In the genomic region with DNA sequence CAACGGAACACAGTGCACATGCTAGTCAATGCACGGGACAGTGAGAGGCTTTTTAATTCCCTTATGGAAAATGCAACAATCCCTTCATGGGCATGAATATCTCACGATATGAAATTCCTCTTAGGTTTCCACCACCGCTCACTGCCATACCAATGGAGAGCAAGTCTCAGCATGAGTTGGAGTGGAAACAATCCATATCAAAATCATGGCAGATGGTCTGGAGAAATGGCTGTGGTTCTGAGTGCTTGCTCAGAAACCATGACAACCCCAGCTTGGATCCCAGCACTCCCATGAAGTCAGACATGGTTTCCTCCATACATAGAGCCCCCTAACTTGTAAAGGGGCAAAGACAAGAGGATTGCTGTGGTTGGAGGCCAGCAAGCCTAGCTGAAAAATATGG, we compare ENCODE assay signal across 27 mouse cellular contexts. TPM values are rescaled to one million over a fixed set of nuclear protein-coding genes. Genes with fewer than 3 reads are reported as not detected.
DNase-seq lines count a peak whose midpoint lies in the region; ATAC-seq and TF ChIP-seq lines count a peak whose summit lies in the region.
"Had no signal": no experiment of that assay in that cellular context is flagged by ENCODE, and none has a peak within 500 bp of the region (broad histone marks: within the 10 kb centered on the region; RNA-seq: fewer than 3 reads in every experiment).

No protein-coding gene starts in this region.

- H3K9me3 ChIP-seq in hindbrain, postnatal 0 days (ENCODE audit: low read length): no peaks in the 10 kb centered on the region
- H3K9me3 ChIP-seq in hindbrain, embryonic 11.5 days (ENCODE audit: control insufficient read depth, low read length): no peaks in the 10 kb centered on the region
- H3K9me3 ChIP-seq: embryonic facial prominence, embryonic 12.5 days; forebrain, embryonic 12.5 days; heart, embryonic 15.5 days had no signal

- H3K4me3 ChIP-seq in hindbrain, postnatal 0 days (ENCODE audit: low read length): no peak overlapping the region
- no peak overlapping the region for H3K4me3 ChIP-seq in hindbrain, embryonic 11.5 days (ENCODE audit: low read depth, low read length)
- H3K4me3 ChIP-seq: embryonic facial prominence, embryonic 12.5 days; forebrain, embryonic 12.5 days; heart, adult 2 months; heart, embryonic 15.5 days had no signal

- H3K4me2 ChIP-seq in hindbrain, postnatal 0 days (ENCODE audit: low read depth, low read length): no peak overlapping the region
- H3K4me2 ChIP-seq in hindbrain, embryonic 11.5 days (replicated peaks; ENCODE audit: low read depth, low read length): no peak overlapping the region
- H3K4me2 ChIP-seq: embryonic facial prominence, embryonic 12.5 days; forebrain, embryonic 12.5 days; heart, embryonic 11.5 days; heart, embryonic 15.5 days; hindbrain, embryonic 14.5 days had no signal

- no peaks in the 10 kb centered on the region for H3K27me3 ChIP-seq in hindbrain, postnatal 0 days (ENCODE audit: insufficient read depth, low read length)
- no peaks in the 10 kb centered on the region; the same call in 1 of the 2 replicates for H3K27me3 ChIP-seq in hindbrain, embryonic 11.5 days (ENCODE audit: control insufficient read depth, insufficient read depth, low read length)

- peaks cover 7% of the 10 kb centered on the region; the same call in 1 of the 2 replicates for H3K4me1 ChIP-seq in hindbrain, postnatal 0 days (ENCODE audit: insufficient read depth, low read length)
- H3K4me1 ChIP-seq in hindbrain, embryonic 11.5 days (replicated peaks; ENCODE audit: control insufficient read depth, insufficient read depth, low read length): 0 out of 2 replicates have a peak, but pooled peaks cover 2% of the 10 kb centered on the region
- H3K4me1 ChIP-seq: heart, embryonic 15.5 days had no signal

- H3K9ac ChIP-seq in hindbrain, postnatal 0 days (replicated peaks; ENCODE audit: low read length): no peak overlapping the region
- H3K9ac ChIP-seq in hindbrain, embryonic 11.5 days (ENCODE audit: low read depth, low read length): no peak overlapping the region
- H3K9ac ChIP-seq: embryonic facial prominence, embryonic 12.5 days; forebrain, embryonic 12.5 days; heart, embryonic 15.5 days; hindbrain, embryonic 14.5 days had no signal

- peak; percentile 67 for ATAC-seq in cerebellum, adult (ENCODE audit: insufficient number of reproducible peaks, low FRiP score, low TSS enrichment)
- ATAC-seq in hindbrain, postnatal 0 days: peak; percentile 30; the same call in 1 of the 2 replicates
- ATAC-seq in hindbrain, embryonic 11.5 days (ENCODE audit: low FRiP score): no peak
- ATAC-seq: CD4-positive, CD25-positive, alpha-beta regulatory T cell, adult 4 months; forebrain, embryonic 16.5 days; intestine, embryonic 16.5 days had no signal

- DNase-seq in cerebellum, adult 8-10 months: no peak
- DNase-seq in hindbrain, postnatal 0 days (ENCODE audit: low spot score): peak; percentile 41
- DNase-seq in hindbrain, embryonic 11.5 days (ENCODE audit: low spot score): no peak
- DNase-seq in cerebellum, postnatal 10 days: peak; percentile 44 to 66
- no peak for DNase-seq in lung, postnatal 25 days (ENCODE audit: low spot score)
- DNase-seq in kidney, adult 9 months: no peak
- DNase-seq: adrenal gland, adult 8-10 months; adrenal gland, postnatal 36 days; B cell, adult 2 months; embryo, embryonic 11 days; gastrocnemius, postnatal 14 days; heart, adult 2 months; heart, postnatal 14 days; kidney, adult 2 months had no signal

- H3K36me3 ChIP-seq in hindbrain, postnatal 0 days (ENCODE audit: insufficient read depth, low read length): no peaks in the 10 kb centered on the region
- H3K36me3 ChIP-seq in hindbrain, embryonic 11.5 days (ENCODE audit: control insufficient read depth, insufficient read depth, low read length): no peaks in the 10 kb centered on the region
- H3K36me3 ChIP-seq: embryonic facial prominence, embryonic 12.5 days; forebrain, embryonic 12.5 days; G1E; heart, embryonic 15.5 days had no signal

- no peak overlapping the region for H3K27ac ChIP-seq in hindbrain, postnatal 0 days
- H3K27ac ChIP-seq in hindbrain, embryonic 11.5 days (ENCODE audit: low read depth, low read length): no peak overlapping the region
- H3K27ac ChIP-seq: embryonic facial prominence, embryonic 12.5 days; forebrain, embryonic 12.5 days; heart, adult 2 months; heart, embryonic 15.5 days had no signal

- WGBS in hindbrain, postnatal 0 days: 61% methylated on average over 4 of the region's 4 CpGs
- 89% methylated on average over 4 of the region's 4 CpGs for WGBS in hindbrain, embryonic 11.5 days

- TF ChIP-seq CTCF in hindbrain, postnatal 0 days (IDR thresholded peaks at IDR 0.05; ENCODE audit: low read depth): no peak

RNA-seq across cellular contexts. Expression of a gene that starts 3.6 kb away (rescaled TPM):
- 43.4 and 56.4 TPM in 2 replicates for total RNA-seq in hindbrain, postnatal 0 days (2014; rRNA removed)
- 143 and 145 TPM in 2 replicates for polyA plus RNA-seq in hindbrain, postnatal 0 days (2015; fragmentation: Nextera tagmentation; extraction: Ambion mirVana)
- polyA plus RNA-seq in hindbrain, embryonic 11.5 days (2014; fragmentation: Nextera tagmentation; extraction: Ambion mirVana): 73.1 and 88.1 TPM in 2 replicates
- total RNA-seq: adrenal gland, postnatal 36 days; common myeloid progenitor, adult 5-6 weeks; gastrocnemius, adult 18-20 months; gastrocnemius, postnatal 14 days; heart, postnatal 14 days; hematopoietic stem cell, adult 5-6 weeks had no signal
- polyA plus RNA-seq: CD4-positive, CD25-positive, alpha-beta regulatory T cell, adult 4 months; G1E; heart, adult 2 months; heart, embryonic 15.5 days; intestine, embryonic 16.5 days; kidney, adult 2 months had no signal

Comparison
In these comparisons a context has a peak if more than half of its experiments do, and no peak if none do; other contexts are left out.
1. DNase-seq: peak in hindbrain, postnatal 0 days (single experiment) and cerebellum, postnatal 10 days (2 of 2); none in cerebellum, adult 8-10 months (single experiment), hindbrain, embryonic 11.5 days (single experiment), lung, postnatal 25 days (single experiment) and kidney, adult 9 months (single experiment).